ENCODE assay signal across 11 mouse cellular contexts in genomic region chr2:120099886-120100285, GRCm38 (mm10). TPM values are rescaled to one million over a fixed set of nuclear protein-coding genes. Genes with fewer than 3 reads are reported as not detected.
DNase-seq lines count a peak whose midpoint lies in the region; ATAC-seq and TF ChIP-seq lines count a peak whose summit lies in the region.
"Had no signal": no experiment of that assay in that cellular context is flagged by ENCODE, and none has a peak within 500 bp of the region (broad histone marks: within the 10 kb centered on the region; RNA-seq: fewer than 3 reads in every experiment).

No protein-coding gene starts in this region.

- no peaks in the 10 kb centered on the region for H3K27me3 ChIP-seq in liver, embryonic 13.5 days
- no peaks in the 10 kb centered on the region for H3K27me3 ChIP-seq in stomach, postnatal 0 days (ENCODE audit: control insufficient read depth, insufficient read depth, low read length)

- 0 out of 2 replicates have a peak, but pooled peaks cover 15% of the 10 kb centered on the region for H3K4me1 ChIP-seq in liver, embryonic 13.5 days (replicated peaks)
- peaks cover 8% of the 10 kb centered on the region; the same call in 1 of the 2 replicates for H3K4me1 ChIP-seq in stomach, postnatal 0 days (replicated peaks; ENCODE audit: control insufficient read depth, insufficient read depth)

- no peaks in the 10 kb centered on the region for H3K9me3 ChIP-seq in liver, embryonic 13.5 days (replicated peaks)
- no peaks in the 10 kb centered on the region for H3K9me3 ChIP-seq in stomach, postnatal 0 days (ENCODE audit: control insufficient read depth, low read length)
- H3K9me3 ChIP-seq: hindbrain, embryonic 10.5 days had no signal

- DNase-seq in frontal cortex, postnatal 25 days (ENCODE audit: low spot score in 2 of 2) = no peak
- DNase-seq in right cerebral cortex, adult 18-20 months = peak; percentile 29
- no peak for DNase-seq in right cerebral cortex, adult 2 months (ENCODE audit: low spot score in 2 of 2)
- no peak for DNase-seq in liver, embryonic 13.5 days
- DNase-seq in stomach, postnatal 0 days (ENCODE audit: low spot score) = no peak
- no peak for DNase-seq in thymus, postnatal 14 days
- DNase-seq in ovary, postnatal 36 days (ENCODE audit: low spot score) = no peak
- DNase-seq: thymus, postnatal 36 days had no signal

- TF ChIP-seq CTCF in stomach, postnatal 0 days (IDR thresholded peaks at IDR 0.05; ENCODE audit: low read depth) = no peak

- 32% methylated on average over 3 of the region's 3 CpGs for WGBS in liver, embryonic 13.5 days (ENCODE audit: insufficient replicate concordance)
- whole genome bisulfite sequencing in stomach, postnatal 0 days = 82% methylated on average over 3 of the region's 3 CpGs

- H3K4me2 ChIP-seq in liver, embryonic 13.5 days = no peak overlapping the region
- no peak overlapping the region for H3K4me2 ChIP-seq in stomach, postnatal 0 days (replicated peaks; ENCODE audit: low read depth)

- H3K4me3 ChIP-seq in liver, embryonic 13.5 days (replicated peaks) = no peak overlapping the region
- H3K4me3 ChIP-seq in stomach, postnatal 0 days (ENCODE audit: low read depth, low read length) = no peak overlapping the region
- H3K4me3 ChIP-seq: hindbrain, embryonic 10.5 days had no signal

- peaks cover 17% of the 10 kb centered on the region for H3K36me3 ChIP-seq in liver, embryonic 13.5 days
- 0 out of 2 replicates have a peak, but pooled peaks cover 5% of the 10 kb centered on the region for H3K36me3 ChIP-seq in stomach, postnatal 0 days (ENCODE audit: control insufficient read depth, insufficient read depth, low read length)

- no peak overlapping the region; the same call in 1 of the 2 replicates for H3K27ac ChIP-seq in liver, embryonic 13.5 days
- H3K27ac ChIP-seq in stomach, postnatal 0 days (replicated peaks) = peak overlapping the region; percentile 82
- H3K27ac ChIP-seq: hindbrain, embryonic 10.5 days had no signal

- TF ChIP-seq EP300 in stomach, postnatal 0 days (optimal IDR thresholded peaks at IDR 0.05) = no peak

- no peak overlapping the region for H3K9ac ChIP-seq in liver, embryonic 13.5 days
- no peak overlapping the region for H3K9ac ChIP-seq in stomach, postnatal 0 days (ENCODE audit: low read length)

- ATAC-seq in frontal cortex, adult (ENCODE audit: low TSS enrichment) = peak; percentile 32; the same call in 1 of the 2 replicates
- ATAC-seq in liver, embryonic 13.5 days (ENCODE audit: low read depth) = peak; percentile 41; the same call in 1 of the 2 replicates
- no peak for ATAC-seq in stomach, postnatal 0 days (ENCODE audit: low FRiP score, low TSS enrichment)
- ATAC-seq: activated CD4-positive, CD25-positive, alpha-beta regulatory T cell, adult 4 months had no signal

RNA-seq across cellular contexts. Expression of gene Ehd4, which starts 54.5 kb away (rescaled TPM):
- 27.2 and 30.8 TPM in 2 replicates for polyA plus RNA-seq in liver, embryonic 13.5 days (2015; fragmentation: Nextera tagmentation; extraction: Ambion mirVana)
- 65.6 and 75.1 TPM in 2 replicates for polyA plus RNA-seq in stomach, postnatal 0 days (2015; fragmentation: Nextera tagmentation; extraction: Ambion mirVana)
